Mouse (Mus musculus) neural tube, embryonic 13.5 days (tissue): ENCODE results near the gene Tmem200a. TPM values are rescaled to one million over a fixed set of nuclear protein-coding genes. Genes with fewer than 3 reads are reported as not detected.
"Not testable (repeated sequence)": the region's sequence is repeated elsewhere in the genome, so short reads cannot be mapped to it uniquely, and the experiment has no call there.

ENCODE experiments used
- ATAC-seq: fragments of 200-750 bp; cut with Nextera tagmentation; 2 replicates; pipeline ENCODE4 v1.8.0; 2017; ENCODE audit warnings: low read depth, mild to moderate bottlenecking, moderate TSS enrichment, moderate library complexity
- H3K27ac ChIP-seq: fragments of 300-500 bp; sonication (generic); replicated peaks from 2 replicates; pipeline ENCODE4 v1.5.1; 2015; ENCODE audit warnings: moderate library complexity, mild to moderate bottlenecking, inconsistent platforms
- H3K27me3 ChIP-seq: fragments of 300-500 bp; sonication (generic); 2 replicates; pipeline ENCODE4 v1.6.1; 2015; ENCODE audit warnings: mild to moderate bottlenecking, inconsistent platforms
- H3K36me3 ChIP-seq: fragments of 300-500 bp; sonication (generic); 2 replicates; pipeline ENCODE4 v1.6.1; 2015; ENCODE audit warnings: mild to moderate bottlenecking, inconsistent platforms
- H3K4me1 ChIP-seq: fragments of 300-500 bp; sonication (generic); replicated peaks from 2 replicates; pipeline ENCODE4 v1.6.1; 2015; ENCODE audit warnings: inconsistent platforms
- H3K4me2 ChIP-seq: fragments of 300-500 bp; sonication (generic); 2 replicates; pipeline ENCODE4 v1.6.1; 2015; ENCODE audit warnings: inconsistent platforms, mild to moderate bottlenecking, moderate library complexity
- H3K4me3 ChIP-seq: fragments of 300-500 bp; sonication (generic); 2 replicates; pipeline ENCODE4 v1.5.1; 2015; ENCODE audit warnings: mild to moderate bottlenecking, inconsistent platforms
- H3K9ac ChIP-seq: fragments of 300-500 bp; sonication (generic); 2 replicates; pipeline ENCODE4 v1.6.1; 2015; ENCODE audit warnings: moderate library complexity, mild to moderate bottlenecking, inconsistent platforms
- H3K9me3 ChIP-seq: fragments of 300-500 bp; sonication (generic); 2 replicates; pipeline ENCODE4 v1.6.1; 2016; ENCODE audit warnings: inconsistent platforms
- WGBS: fragments of 180-500 bp; shearing (Covaris S2); methylation state at CpG from one replicate; pipeline ENCODE4 v1.1.7; 2015; 5-methylcytosine and 5-hydroxymethylcytosine counted together
- polyA plus RNA-seq: library from polyadenylated mRNA; unstranded; fragments of >200 nt; fragmentation: Nextera tagmentation; extraction: Ambion mirVana; gene quantifications from 2 replicates; pipeline ENCODE4 v1.2.1, GENCODE M21; 2015

Gene Tmem200a
- polyA plus RNA-seq, 1 experiment from 2014 or later = 19.6 TPM

DNA sequence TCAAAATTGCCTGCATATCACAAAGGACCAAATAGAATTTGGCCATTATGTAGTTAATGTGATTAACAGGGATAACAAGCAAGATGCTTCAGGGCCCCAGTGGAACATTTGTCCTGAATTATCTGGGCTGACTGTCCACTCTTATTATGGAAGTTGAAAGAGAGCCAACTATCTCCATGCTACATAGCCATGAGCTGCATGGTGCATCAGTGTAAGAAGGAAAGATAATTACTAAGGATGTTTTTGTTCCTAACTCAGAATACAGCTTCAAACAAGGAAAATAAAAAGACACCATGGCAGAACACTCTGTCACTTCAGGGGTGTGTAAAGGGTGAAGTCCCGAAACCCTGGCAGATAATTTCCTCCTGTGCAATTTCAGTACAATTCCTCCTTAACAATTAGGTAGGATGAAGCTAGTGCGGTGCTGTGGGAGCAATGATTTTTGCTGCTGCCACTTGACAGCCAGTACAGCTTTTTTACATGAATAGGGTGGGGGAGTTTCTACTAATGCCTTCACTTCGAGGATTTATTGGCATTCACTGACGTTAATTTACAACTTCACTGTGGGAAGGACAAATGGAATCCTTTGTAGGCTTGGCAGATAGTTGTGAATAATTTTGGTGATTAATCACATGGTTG lies 158.1 kb downstream of the Tmem200a start:
- no peak overlapping the region for H3K27ac ChIP-seq
- ATAC-seq = peak; percentile 71
- H3K4me3 ChIP-seq = no peak overlapping the region
- H3K27me3 ChIP-seq = no peaks in the 10 kb centered on the region
- peaks cover 10% of the 10 kb centered on the region for H3K4me1 ChIP-seq
- no peak overlapping the region for H3K9ac ChIP-seq
- H3K9me3 ChIP-seq = no peaks in the 10 kb centered on the region
- 6% methylated on average over 4 of the region's 4 CpGs for WGBS
- H3K36me3 ChIP-seq = no peaks in the 10 kb centered on the region
- H3K4me2 ChIP-seq = no peak overlapping the region

DNA sequence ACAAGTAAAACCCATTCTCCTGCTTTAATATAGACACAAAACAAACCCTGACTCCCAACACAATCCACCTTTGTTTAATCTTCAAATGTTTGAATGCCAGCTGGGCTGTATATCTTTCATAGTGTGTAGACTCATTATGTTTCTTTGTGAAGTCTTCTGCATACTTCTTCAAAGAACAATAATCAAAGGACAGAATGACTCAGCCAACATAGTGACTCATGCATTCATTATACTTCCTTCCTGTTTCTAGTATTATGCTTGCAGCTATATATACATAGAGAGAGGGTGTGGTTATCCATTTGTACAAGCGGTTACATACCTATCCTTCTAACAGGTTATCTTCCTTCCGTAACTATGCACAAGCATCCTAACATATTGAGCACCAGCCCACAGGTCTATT lies 160.7 kb downstream of the Tmem200a start:
- no peak overlapping the region for H3K4me3 ChIP-seq
- H3K27ac ChIP-seq = no peak overlapping the region
- 49% methylated on average over 2 of the region's 2 CpGs for WGBS
- H3K36me3 ChIP-seq = no peaks in the 10 kb centered on the region
- H3K4me1 ChIP-seq = peaks cover 10% of the 10 kb centered on the region
- no peak overlapping the region for H3K4me2 ChIP-seq
- H3K9ac ChIP-seq = no peak overlapping the region
- H3K9me3 ChIP-seq = no peaks in the 10 kb centered on the region
- no peaks in the 10 kb centered on the region for H3K27me3 ChIP-seq
- no peak for ATAC-seq

DNA sequence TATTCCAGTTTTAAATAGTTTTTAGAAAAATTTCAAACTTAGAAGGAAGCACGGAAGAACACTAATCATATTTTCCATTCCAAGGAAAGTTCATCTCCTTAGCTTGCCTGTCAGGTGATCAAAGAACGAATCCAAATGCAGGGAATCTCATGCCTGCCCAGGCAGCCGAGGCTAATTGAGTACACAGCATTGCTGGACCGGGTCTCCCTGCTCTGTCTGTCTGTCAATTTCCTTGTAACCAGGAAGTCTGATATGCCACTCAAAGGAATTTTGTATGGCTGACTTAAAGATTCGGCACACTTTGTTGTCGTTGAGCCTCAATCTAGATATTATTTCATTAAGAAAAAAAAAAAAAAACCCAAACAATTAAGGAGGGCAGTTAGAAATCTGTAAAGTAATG lies 168.6 kb downstream of the Tmem200a start:
- no peaks in the 10 kb centered on the region for H3K4me1 ChIP-seq
- H3K4me2 ChIP-seq = no peak overlapping the region
- H3K4me3 ChIP-seq = no peak overlapping the region
- H3K9ac ChIP-seq = no peak overlapping the region
- no peak for ATAC-seq
- H3K9me3 ChIP-seq = no peaks in the 10 kb centered on the region
- H3K27ac ChIP-seq = no peak overlapping the region
- no peaks in the 10 kb centered on the region for H3K36me3 ChIP-seq
- H3K27me3 ChIP-seq = no peaks in the 10 kb centered on the region
- 42% methylated on average over 6 of the region's 6 CpGs for WGBS

DNA sequence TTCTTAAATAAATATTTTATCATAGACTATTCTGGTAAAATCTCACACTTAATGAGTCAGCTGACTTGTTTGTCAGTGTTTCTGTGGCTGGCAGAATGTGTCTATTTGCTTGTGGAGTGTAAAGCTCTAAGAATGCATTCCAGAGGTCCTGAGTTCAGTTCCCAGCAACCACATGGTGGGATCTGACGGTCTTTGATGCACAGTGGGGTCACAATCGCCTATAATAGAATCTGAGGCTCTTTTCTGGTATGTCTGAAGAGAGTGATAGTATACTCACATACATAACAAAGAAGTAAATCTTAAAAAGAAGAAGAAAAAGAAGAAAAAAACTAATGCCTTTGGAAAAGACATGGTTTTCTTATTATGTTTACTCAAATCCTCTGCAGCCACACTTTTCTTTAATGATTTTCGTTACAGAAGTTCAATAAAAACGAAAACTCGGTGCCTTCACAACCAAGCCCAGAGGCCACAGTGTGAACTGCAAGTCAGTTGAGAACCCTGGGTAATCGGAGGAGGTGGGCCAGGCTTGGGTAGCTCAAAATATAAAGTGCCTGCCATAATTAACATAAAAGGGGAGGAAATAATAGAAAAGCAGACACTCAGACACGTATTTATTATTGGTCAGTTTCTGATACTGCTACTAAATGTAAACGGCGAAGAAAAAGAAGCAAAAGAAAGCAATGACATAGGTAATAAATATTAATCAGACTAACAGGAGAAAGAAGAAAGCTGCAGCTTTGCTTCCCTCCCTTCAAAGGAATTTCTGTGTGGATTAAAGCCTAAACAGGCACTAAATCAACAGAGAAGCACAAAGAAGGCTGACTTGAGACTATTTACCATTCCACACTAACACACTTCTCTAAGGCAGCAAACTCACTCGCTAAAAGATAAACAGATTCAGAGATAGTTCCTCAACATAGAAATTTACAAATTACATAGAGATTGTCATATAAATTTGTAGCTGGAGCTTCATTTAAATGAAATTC lies 170.5 kb downstream of the Tmem200a start:
- Histone ChIP-seq H3K4me1 (no peaks in the 10 kb centered on the region), H3K9ac (no peak overlapping the region), H3K27me3 (no peaks in the 10 kb centered on the region), H3K9me3 (no peaks in the 10 kb centered on the region), H3K27ac (no peak overlapping the region), H3K36me3 (no peaks in the 10 kb centered on the region), H3K4me2 (no peak overlapping the region), H3K4me3 (no peak overlapping the region)
- peak; percentile 74; the same call in 1 of the 2 replicates for ATAC-seq
- 21% methylated on average over 10 of the region's 10 CpGs for WGBS

- H3K9ac ChIP-seq, H3K4me1 ChIP-seq, H3K4me3 ChIP-seq, H3K36me3 ChIP-seq, H3K9me3 ChIP-seq, H3K27ac ChIP-seq, H3K4me2 ChIP-seq, H3K27me3 ChIP-seq, ATAC-seq: not testable (repeated sequence)
- WGBS = 89% methylated on average over 5 of the region's 5 CpGs
These were observed 184.7 kb downstream of the Tmem200a start for GRCm38 (mm10) chr10:25894126-25894525.

GRCm38 (mm10) chr10:25887225-25887624 lies 191.6 kb downstream of the Tmem200a start:
- Histone ChIP-seq H3K9ac (no peak overlapping the region), H3K9me3 (no peaks in the 10 kb centered on the region), H3K27me3 (no peaks in the 10 kb centered on the region), H3K36me3 (no peaks in the 10 kb centered on the region), H3K4me2 (no peak overlapping the region), H3K27ac (no peak overlapping the region), H3K4me1 (no peaks in the 10 kb centered on the region), H3K4me3 (no peak overlapping the region)
- WGBS = 59% methylated on average over 6 of the region's 6 CpGs
- ATAC-seq = no peak

- Histone ChIP-seq H3K27ac (no peak overlapping the region), H3K4me1 (no peaks in the 10 kb centered on the region), H3K4me2 (no peak overlapping the region), H3K36me3 (no peaks in the 10 kb centered on the region), H3K9ac (no peak overlapping the region), H3K9me3 (no peaks in the 10 kb centered on the region), H3K4me3 (no peak overlapping the region), H3K27me3 (no peaks in the 10 kb centered on the region)
- ATAC-seq = no peak
- 90% methylated on average over 2 of the region's 2 CpGs for WGBS
These were observed 194.3 kb downstream of the Tmem200a start for GRCm38 (mm10) chr10:25884512-25884911.

GRCm38 (mm10) chr10:25877731-25878130 lies 201.1 kb downstream of the Tmem200a start:
- Histone ChIP-seq H3K4me2 (no peak overlapping the region), H3K9me3 (no peaks in the 10 kb centered on the region), H3K4me1 (no peaks in the 10 kb centered on the region), H3K27me3 (no peaks in the 10 kb centered on the region), H3K27ac (no peak overlapping the region), H3K9ac (no peak overlapping the region), H3K4me3 (no peak overlapping the region), H3K36me3 (no peaks in the 10 kb centered on the region)
- no peak for ATAC-seq
- 44% methylated on average over 2 of the region's 2 CpGs for WGBS

- ATAC-seq = no peak
- Histone ChIP-seq H3K27me3 (no peaks in the 10 kb centered on the region), H3K9me3 (no peaks in the 10 kb centered on the region), H3K4me1 (no peaks in the 10 kb centered on the region), H3K4me2 (no peak overlapping the region), H3K27ac (no peak overlapping the region), H3K4me3 (no peak overlapping the region), H3K36me3 (no peaks in the 10 kb centered on the region), H3K9ac (no peak overlapping the region)
- 47% methylated on average over 3 of the region's 3 CpGs for WGBS
These were observed 202.0 kb downstream of the Tmem200a start for GRCm38 (mm10) chr10:25876809-25877208.

- Histone ChIP-seq H3K4me2 (no peak overlapping the region), H3K9ac (no peak overlapping the region), H3K27me3 (no peaks in the 10 kb centered on the region), H3K36me3 (no peaks in the 10 kb centered on the region), H3K4me3 (no peak overlapping the region), H3K27ac (no peak overlapping the region), H3K4me1 (no peaks in the 10 kb centered on the region), H3K9me3 (no peaks in the 10 kb centered on the region)
- ATAC-seq = no peak
- 87% methylated on average over 6 of the region's 6 CpGs for WGBS
These were observed 210.1 kb downstream of the Tmem200a start for GRCm38 (mm10) chr10:25868739-25869138.
